Mouse (Mus musculus) thymus, postnatal 36 days (tissue): ENCODE measurements around the gene Itgb5.

Experiments used
- DNase-seq, 2 experiments: peaks; one replicate each; pipeline ENCODE4 v3.0.0; 2022; ENCODE audit warnings: mixed read lengths in 2 of 2

Gene Itgb5

GRCm38 (mm10) chr16:33916473-33917251 is 87.2 kb downstream of the Itgb5 start:
- no peak for DNase-seq

GRCm38 (mm10) chr16:33917390-33917789 is 87.9 kb downstream of the Itgb5 start:
- DNase-seq: no peak

- no peak for DNase-seq
These were observed 88.5 kb downstream of the Itgb5 start for GRCm38 (mm10) chr16:33917926-33918325.

GRCm38 (mm10) chr16:33921514-33921913 is 92.0 kb downstream of the Itgb5 start:
- DNase-seq: no peak

- DNase-seq: peak; percentile 19 to 24
These were observed 92.9 kb downstream of the Itgb5 start for GRCm38 (mm10) chr16:33922111-33923000.

GRCm38 (mm10) chr16:33923001-33923316 is 93.5 kb downstream of the Itgb5 start:
- DNase-seq: no peak

- DNase-seq: no peak
These were observed 94.3 kb downstream of the Itgb5 start for GRCm38 (mm10) chr16:33923758-33924157.

GRCm38 (mm10) chr16:33927263-33927824 is 97.9 kb downstream of the Itgb5 start:
- DNase-seq: no peak

GRCm38 (mm10) chr16:33928788-33929462 is 99.5 kb downstream of the Itgb5 start:
- DNase-seq: no peak

GRCm38 (mm10) chr16:33930785-33931184 is 101.3 kb downstream of the Itgb5 start:
- DNase-seq: no peak

- DNase-seq: no peak
These were observed 102.2 kb downstream of the Itgb5 start for GRCm38 (mm10) chr16:33931682-33932081.

GRCm38 (mm10) chr16:33932126-33932525 is 102.7 kb downstream of the Itgb5 start:
- DNase-seq: no peak

- DNase-seq: no peak
These were observed 103.9 kb downstream of the Itgb5 start for GRCm38 (mm10) chr16:33933411-33933810.

- no peak for DNase-seq
These were observed 105.4 kb downstream of the Itgb5 start for GRCm38 (mm10) chr16:33934701-33935406.

- DNase-seq: no peak
These were observed 105.9 kb downstream of the Itgb5 start for GRCm38 (mm10) chr16:33935407-33935785.

- no peak for DNase-seq
These were observed 107.4 kb downstream of the Itgb5 start for GRCm38 (mm10) chr16:33936885-33937284.

GRCm38 (mm10) chr16:33937567-33937966 is 108.1 kb downstream of the Itgb5 start:
- DNase-seq: no peak

GRCm38 (mm10) chr16:33938311-33939132 is 109.1 kb downstream of the Itgb5 start:
- no peak for DNase-seq

GRCm38 (mm10) chr16:33939133-33939531 is 109.7 kb downstream of the Itgb5 start:
- no peak for DNase-seq

GRCm38 (mm10) chr16:33939636-33940035 is 110.2 kb downstream of the Itgb5 start:
- no peak for DNase-seq

- DNase-seq: no peak
These were observed 110.6 kb downstream of the Itgb5 start for GRCm38 (mm10) chr16:33940095-33940494.
